Mouse (Mus musculus): ENCODE measurements around the gene Gp1bb. TPM values are rescaled to one million over a fixed set of nuclear protein-coding genes. Genes with fewer than 3 reads are reported as not detected.

Gene Gp1bb
- total RNA-seq, 2 experiments from 2014 or later, result not detected

DNA sequence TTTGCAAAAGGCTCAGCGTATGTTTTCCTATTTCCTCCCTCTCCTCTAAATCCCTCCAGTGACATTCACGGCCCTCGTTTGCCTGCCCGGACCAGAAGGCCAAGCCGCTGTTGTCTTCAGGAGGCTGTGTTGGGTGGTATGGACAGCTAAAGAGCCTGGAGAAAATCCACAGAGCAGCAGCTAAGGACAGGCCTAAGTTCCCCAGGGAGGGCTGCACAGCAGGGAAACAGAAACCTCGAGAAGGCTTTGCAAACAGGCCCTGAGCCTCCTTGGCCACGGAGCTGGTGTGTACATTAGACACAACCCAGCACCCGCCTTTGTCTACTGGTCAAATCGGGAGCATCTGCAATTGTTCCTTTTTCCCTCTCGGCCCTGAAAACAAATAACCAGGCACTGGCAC, 36.5 kb downstream of the Gp1bb start:
- intact Hi-C loops (cut with DNase I; ENCODE audit: low total_unique reads), result no loop called here
- no peak for DNase-seq

DNA sequence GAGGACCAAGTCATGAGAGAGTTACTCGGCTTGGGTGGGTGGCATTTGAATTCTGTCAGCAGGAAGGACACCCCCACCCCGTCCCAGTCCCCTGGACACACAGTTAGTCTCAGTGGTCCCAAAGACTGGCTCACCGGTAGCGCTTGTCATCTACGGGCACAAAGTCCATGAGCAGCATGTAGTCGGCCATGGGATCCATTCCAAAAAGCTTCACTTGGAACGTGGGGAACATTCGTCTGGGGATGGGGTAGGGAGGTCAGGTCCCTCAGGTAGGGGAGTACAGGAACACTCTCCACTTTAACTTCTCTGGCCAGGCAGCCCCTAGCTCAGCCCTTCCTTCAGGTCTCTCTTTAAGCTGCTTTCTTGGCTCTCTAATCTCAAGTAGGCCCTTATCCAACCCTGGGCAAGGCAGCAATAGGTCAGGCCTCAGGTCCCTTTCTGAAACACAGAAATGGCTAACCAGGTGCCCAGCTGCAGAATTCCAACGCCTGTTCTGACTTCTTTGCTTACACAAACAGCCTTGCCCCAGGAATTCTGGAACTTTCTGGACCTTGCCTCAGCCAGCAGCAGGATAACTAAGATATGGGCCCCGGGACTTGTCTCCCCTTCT, 37.2 kb downstream of the Gp1bb start:
- intact Hi-C loops (cut with DNase I; ENCODE audit: low total_unique reads), result no loop called here
- DNase-seq, result no peak

DNA sequence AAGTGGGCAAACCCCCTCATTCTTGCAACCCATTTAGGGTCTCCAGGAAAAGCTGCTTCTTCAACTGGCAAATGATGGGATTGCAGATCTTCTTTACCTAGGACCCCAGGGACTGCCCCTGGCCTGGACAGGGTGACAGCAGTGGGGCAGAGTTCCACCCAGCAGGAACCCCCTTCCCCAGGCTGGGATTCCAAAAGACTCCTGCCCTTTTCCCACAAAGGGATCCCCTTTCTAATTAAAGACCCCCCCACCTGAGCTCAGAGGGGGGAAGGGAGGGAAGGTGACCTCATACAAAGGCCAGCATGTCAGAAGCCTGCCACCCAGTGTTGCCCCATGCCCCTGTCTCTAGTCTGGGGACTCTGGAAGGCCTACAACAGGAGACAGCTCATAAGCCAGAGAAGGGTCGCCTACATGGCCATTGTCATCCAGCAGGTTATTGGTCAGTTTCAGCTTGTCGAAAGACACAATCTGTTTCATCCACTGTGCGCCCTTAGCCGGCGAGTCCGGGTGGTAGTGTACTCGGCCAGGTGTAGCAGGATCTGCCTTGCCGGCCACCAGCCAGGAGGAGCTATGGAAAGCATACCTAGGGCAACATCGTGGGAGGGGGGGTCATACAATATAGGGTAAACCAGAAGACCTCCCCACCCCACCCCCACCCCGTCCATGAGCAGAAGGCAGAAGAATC, 38.4 kb downstream of the Gp1bb start:
- intact Hi-C loops (cut with DNase I; ENCODE audit: low total_unique reads), result no loop called here
- DNase-seq, result no peak

DNA sequence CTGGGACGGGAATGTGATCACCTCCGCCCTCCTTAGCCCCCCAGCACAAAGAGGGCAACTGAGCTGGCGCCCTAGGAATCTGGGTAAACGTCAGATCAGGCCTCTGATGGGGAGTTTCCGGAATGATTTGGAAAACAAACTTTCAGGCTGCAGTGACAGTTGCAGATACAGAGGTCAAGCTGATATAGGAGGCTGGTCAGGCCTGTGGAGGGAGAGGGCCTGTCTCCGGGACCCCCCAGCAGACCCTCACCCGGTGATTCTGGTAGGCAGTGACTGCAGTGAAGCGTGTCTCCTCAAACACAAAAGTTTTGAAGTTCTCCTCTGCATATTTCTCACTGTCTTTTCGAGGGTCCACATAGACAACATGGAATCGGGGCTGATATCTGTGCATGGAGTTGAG, 39.0 kb downstream of the Gp1bb start:
- no peak for DNase-seq
- intact Hi-C loops (cut with DNase I; ENCODE audit: low total_unique reads), result no loop called here

DNA sequence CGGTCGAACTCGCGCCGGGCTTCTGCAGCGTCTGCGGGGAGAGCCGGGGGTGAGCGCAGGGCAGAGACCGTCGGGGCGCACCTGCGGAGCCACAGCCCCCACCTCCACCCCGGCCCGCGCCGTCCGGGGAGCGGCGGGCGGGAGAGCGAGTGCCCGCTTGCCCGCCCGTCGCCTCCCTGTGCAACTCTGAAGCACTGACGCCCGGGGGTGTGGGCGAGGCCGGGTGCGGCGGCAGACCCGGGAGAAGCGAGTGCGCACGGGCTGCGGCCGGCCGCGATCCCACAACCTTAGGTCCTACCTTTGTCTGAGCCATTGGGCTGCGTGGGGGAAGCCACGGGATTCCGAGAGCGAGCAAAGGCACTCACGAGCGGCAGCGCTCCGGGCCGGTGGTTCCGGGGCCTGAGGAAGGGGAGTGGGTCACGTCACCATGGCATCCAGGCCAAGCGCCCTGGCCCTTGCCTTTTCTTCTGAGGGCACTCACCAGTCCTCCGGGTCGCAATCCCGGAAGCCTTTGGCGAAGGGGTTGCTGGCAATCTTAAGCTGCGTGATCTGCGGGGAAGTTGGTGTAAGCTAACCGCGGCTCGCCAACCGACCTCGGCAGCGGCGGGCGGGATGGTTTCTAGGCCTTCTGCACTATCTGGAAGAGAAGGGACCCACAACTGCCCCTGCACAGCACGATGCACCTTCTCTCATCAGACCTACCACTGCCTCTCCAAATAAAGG, 39.6 kb downstream of the Gp1bb start:
- intact Hi-C loops (cut with DNase I; ENCODE audit: low total_unique reads), result no loop called here
- DNase-seq, result no peak

DNA sequence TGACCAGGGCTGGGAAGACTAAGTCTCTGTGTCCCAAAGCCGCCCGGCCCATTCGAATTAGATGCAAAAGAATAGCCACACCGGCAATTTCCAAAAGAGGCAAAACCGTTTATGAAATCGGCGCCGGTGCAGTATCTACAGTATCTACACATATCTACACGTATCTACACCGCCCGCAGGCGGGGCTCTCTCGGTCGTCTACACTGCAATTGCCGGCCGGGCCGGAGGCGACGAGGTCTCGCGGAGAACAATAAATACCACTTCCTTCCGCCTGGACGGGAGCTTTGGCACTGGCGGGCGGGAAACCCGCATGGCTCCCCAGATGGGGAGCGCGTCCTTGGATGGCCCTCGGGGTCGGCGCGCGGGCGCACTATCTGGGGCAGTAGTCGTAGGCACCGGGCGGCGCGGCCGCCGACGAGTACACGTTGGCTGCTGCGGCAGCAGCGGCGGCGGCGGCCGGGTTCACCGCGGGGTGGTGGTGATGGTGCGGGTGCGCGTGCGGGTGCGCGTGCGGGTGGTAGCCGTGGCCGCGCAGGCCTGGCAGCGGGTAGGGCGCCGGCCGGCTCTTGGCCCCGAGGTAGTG, 40.5 kb downstream of the Gp1bb start:
- intact Hi-C loops (cut with DNase I; ENCODE audit: low total_unique reads), result no loop called here
- no peak for DNase-seq

DNA sequence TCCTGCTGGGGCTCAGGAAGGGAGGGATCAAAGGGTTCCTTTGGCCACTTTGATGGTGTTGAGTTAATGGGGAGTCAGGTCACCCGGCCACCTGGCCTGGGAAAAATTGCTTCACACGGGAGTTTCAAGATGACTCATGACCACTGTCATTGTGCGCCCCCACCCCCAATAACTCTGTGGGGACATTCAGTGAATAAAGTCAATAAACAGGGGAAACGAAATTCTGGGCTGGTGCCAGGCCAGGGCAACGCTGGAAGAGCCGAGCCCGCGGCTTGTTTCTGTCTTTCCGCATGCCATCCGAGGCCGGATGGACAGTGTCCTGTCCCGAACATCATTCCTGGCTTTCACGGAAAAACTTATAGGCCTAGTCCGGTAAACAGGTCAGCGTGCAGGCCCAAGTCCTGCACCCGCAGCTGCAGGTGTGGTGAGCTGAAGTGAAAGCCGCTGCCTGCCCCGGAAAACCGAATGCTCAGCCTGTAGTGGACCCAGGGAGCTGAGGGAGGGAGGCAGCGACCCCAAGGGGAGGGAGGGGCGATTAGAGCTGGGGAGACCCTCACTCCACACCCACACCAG, 41.1 kb downstream of the Gp1bb start:
- intact Hi-C loops (cut with DNase I; ENCODE audit: low total_unique reads), result no loop called here
- no peak for DNase-seq

DNA sequence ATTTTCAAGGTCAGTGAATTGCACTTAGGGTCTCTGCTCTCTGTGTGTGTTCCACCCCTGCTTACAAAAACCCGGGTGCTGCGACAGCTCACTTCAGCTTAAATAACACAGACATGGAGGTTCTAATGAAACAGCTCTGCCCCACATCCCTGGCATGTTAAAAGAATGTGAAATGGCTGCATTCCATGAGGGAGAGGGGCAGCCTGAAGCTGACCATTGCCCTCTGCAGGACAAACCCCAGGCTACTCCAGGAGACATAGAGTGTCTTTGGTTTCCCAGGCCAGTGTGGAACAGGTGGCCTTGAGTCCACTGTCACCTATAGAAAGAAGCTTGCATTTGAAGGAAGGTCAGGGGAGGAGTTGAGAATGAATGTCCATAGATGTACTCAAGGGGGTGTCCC, 41.8 kb downstream of the Gp1bb start:
- no peak for DNase-seq
- intact Hi-C loops (cut with DNase I; ENCODE audit: low total_unique reads), result no loop called here

DNA sequence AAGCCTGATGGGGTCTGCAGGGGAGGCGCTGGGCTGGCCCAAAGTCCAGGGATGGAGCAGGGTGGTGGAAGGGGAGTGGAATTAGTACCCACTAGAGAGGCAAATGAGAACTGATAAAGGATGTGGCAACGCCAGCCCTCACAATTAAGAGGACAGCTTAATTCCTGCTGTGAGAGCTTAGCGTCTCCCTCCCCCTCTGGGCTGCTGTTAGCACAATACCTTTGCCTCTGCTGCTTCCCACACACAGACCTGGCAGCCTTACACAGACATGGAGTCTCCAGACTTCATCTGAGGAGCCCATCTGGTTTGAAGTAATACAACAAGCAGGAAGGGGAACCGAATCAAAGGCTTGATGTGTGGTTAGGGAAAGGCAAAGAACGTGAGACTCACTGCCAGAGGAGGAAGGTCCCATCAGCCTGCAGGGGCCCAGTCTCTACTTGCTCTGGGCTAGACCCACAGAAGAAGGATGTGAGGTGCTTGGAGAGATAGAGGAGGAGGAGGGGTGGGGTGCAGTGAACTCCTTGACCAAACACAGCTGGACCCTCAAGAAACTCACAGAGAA, 44.5 kb downstream of the Gp1bb start:
- intact Hi-C loops (cut with DNase I; ENCODE audit: low total_unique reads), result no loop called here

DNA sequence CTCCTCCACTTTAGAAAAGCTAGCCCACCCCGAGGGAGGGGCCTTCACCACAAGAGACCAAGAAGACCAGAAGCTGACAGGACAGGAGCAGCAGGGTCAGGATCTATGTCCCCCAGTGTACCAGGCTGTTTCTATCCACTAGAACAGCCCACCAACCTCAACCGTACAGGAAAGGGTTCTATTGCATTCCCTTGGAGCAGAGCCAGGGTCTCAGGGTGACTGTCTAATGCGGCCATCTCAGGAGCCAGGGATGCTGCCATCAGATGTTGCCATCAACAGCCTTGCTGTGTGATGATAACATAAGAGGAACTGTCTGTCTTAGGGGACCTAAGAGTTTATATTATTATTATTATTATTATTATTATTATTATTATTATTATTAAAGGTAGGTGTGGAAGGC, 45.1 kb downstream of the Gp1bb start:
- no peak for DNase-seq
- intact Hi-C loops (cut with DNase I; ENCODE audit: low total_unique reads), result no loop called here

More for the DNA sequence above, 44.5 kb downstream of the Gp1bb start:
- no peak for DNase-seq

DNA sequence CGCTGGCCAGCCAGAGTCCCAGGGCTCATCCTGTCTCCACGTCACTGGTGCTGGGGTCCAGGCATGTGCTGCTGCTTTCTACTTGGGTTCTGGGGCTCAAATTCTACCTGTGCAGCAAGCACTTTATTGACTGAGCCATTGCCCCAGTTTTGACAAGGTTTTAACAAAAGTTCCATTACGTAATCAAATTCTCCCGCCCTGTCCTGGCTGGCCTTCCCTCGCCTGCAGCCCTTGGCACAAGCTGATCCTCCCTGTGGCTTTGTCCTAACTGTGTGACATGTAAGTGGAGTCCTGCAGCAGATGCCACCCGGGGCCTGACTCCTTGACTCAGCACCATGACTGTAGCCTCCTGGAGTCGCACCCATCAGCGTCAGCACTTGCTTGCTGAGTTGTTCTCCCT, 48.0 kb downstream of the Gp1bb start:
- intact Hi-C loops (cut with DNase I; ENCODE audit: low total_unique reads), result no loop called here
- DNase-seq, result no peak

Other genes starting within 250 kb of the Gp1bb start
- 10 to 100 TPM; 13.4 to 14.4 TPM for gene Txnrd2, start 196.0 kb downstream of the Gp1bb start, total RNA-seq (2021)
- gene Comt, start 195.6 kb downstream of the Gp1bb start, total RNA-seq (2021), result 10 to 100 TPM; 40.7 to 43.1 TPM
- 1 to 10 TPM; 2.7 to 3.1 TPM for gene Gnb1l, start 123.7 kb downstream of the Gp1bb start, total RNA-seq (2021)
- 1 to 10 TPM; 2.6 to 5.3 TPM for gene Rtl10, start 123.5 kb downstream of the Gp1bb start, total RNA-seq (2021)
- gene Tbx1, start 31.7 kb downstream of the Gp1bb start, total RNA-seq (2021), result 1 to 10 TPM in 1 of 2 experiments, under 1 TPM in 1; 0.78 to 3.1 TPM
- 1 to 10 TPM; 1.0 to 1.7 TPM for gene Gm49601, start 4.0 kb upstream of the Gp1bb start, total RNA-seq (2021)
- 1 to 10 TPM; 6.0 to 8.4 TPM for gene Sept5, start 7.6 kb upstream of the Gp1bb start, total RNA-seq (2021)
- 10 to 100 TPM; 31.4 to 38.9 TPM for gene Cldn5, start 154.4 kb upstream of the Gp1bb start, total RNA-seq (2021)
- 10 to 100 TPM; 44.4 to 48.9 TPM for gene Ufd1, start 189.4 kb upstream of the Gp1bb start, total RNA-seq (2021)
- gene Cdc45, start 189.6 kb upstream of the Gp1bb start, total RNA-seq (2021), result 1 to 10 TPM; 2.4 to 2.6 TPM
- gene 2510002D24Rik, start 214.2 kb upstream of the Gp1bb start, total RNA-seq (2021), result 10 to 100 TPM; 13.8 to 14.3 TPM
- 1 to 10 TPM; 1.3 to 2.1 TPM for gene Gm28539, start 214.2 kb upstream of the Gp1bb start, total RNA-seq (2021)